Mouse (Mus musculus): Measurements from ENCODE around the gene Gm10974.

The Gm10974 gene

GRCm38 (mm10) chr7:66365904-66366303 lies at the start of gene Gm10974:
Gene Gm10974, plus strand, starts transcription at chr7:66365905.
- in situ Hi-C loops (cut with MboI, MseI): no loop called here

GRCm38 (mm10) chr7:66318147-66318546 lies 47.6 kb upstream of the Gm10974 start:
- in situ Hi-C loops (cut with MboI, MseI): no loop called here

- in situ Hi-C loops (cut with MboI, MseI): no loop called here
Observed at GRCm38 (mm10) chr7:66320996-66321395, 44.7 kb upstream of the Gm10974 start.

- in situ Hi-C loops (cut with MboI, MseI): no loop called here
Observed at GRCm38 (mm10) chr7:66323252-66324015, 42.3 kb upstream of the Gm10974 start.

GRCm38 (mm10) chr7:66325419-66326053 lies 40.2 kb upstream of the Gm10974 start:
- in situ Hi-C loops (cut with MboI, MseI): no loop called here

- in situ Hi-C loops (cut with MboI, MseI): no loop called here
Observed at GRCm38 (mm10) chr7:66327516-66327915, 38.2 kb upstream of the Gm10974 start.

- in situ Hi-C loops (cut with MboI, MseI): no loop called here
Observed at GRCm38 (mm10) chr7:66330610-66331009, 35.1 kb upstream of the Gm10974 start.

- in situ Hi-C loops (cut with MboI, MseI): no loop called here
Observed at GRCm38 (mm10) chr7:66332340-66332739, 33.4 kb upstream of the Gm10974 start.

GRCm38 (mm10) chr7:66333906-66334500 lies 31.7 kb upstream of the Gm10974 start:
- in situ Hi-C loops (cut with MboI, MseI): no loop called here

GRCm38 (mm10) chr7:66336955-66337354 lies 28.8 kb upstream of the Gm10974 start:
- in situ Hi-C loops (cut with MboI, MseI): no loop called here

GRCm38 (mm10) chr7:66339625-66340024 lies 26.1 kb upstream of the Gm10974 start:
- in situ Hi-C loops (cut with MboI, MseI): no loop called here

- in situ Hi-C loops (cut with MboI, MseI): no loop called here
Observed at GRCm38 (mm10) chr7:66340044-66340443, 25.7 kb upstream of the Gm10974 start.

- in situ Hi-C loops (cut with MboI, MseI): no loop called here
Observed at GRCm38 (mm10) chr7:66342323-66342722, 23.4 kb upstream of the Gm10974 start.

GRCm38 (mm10) chr7:66342831-66343230 lies 22.9 kb upstream of the Gm10974 start:
- in situ Hi-C loops (cut with MboI, MseI): no loop called here

- in situ Hi-C loops (cut with MboI, MseI): no loop called here
Observed at GRCm38 (mm10) chr7:66343307-66343706, 22.4 kb upstream of the Gm10974 start.

GRCm38 (mm10) chr7:66346959-66347663 lies 18.6 kb upstream of the Gm10974 start:
- in situ Hi-C loops (cut with MboI, MseI): no loop called here

GRCm38 (mm10) chr7:66348588-66348987 lies 17.1 kb upstream of the Gm10974 start:
- in situ Hi-C loops (cut with MboI, MseI): no loop called here

- in situ Hi-C loops (cut with MboI, MseI): no loop called here
Observed at GRCm38 (mm10) chr7:66349670-66350069, 16.0 kb upstream of the Gm10974 start.

GRCm38 (mm10) chr7:66351074-66351473 lies 14.6 kb upstream of the Gm10974 start:
- in situ Hi-C loops (cut with MboI, MseI): no loop called here

- in situ Hi-C loops (cut with MboI, MseI): no loop called here
Observed at GRCm38 (mm10) chr7:66354911-66355310, 10.8 kb upstream of the Gm10974 start.

GRCm38 (mm10) chr7:66355791-66356522 lies 9.7 kb upstream of the Gm10974 start:
- in situ Hi-C loops (cut with MboI, MseI): no loop called here
